Mouse (Mus musculus) midbrain, postnatal 0 days (tissue): ENCODE results near the gene Fut1. TPM values are rescaled to one million over a fixed set of nuclear protein-coding genes. Genes with fewer than 3 reads are reported as not detected.

Source experiments
- ATAC-seq: fragments of 200-750 bp; cut with Nextera tagmentation; 2 replicates; pipeline ENCODE4 v1.8.0; 2017; ENCODE audit warnings: moderate number of reproducible peaks, mild to moderate bottlenecking, moderate TSS enrichment, moderate library complexity; ENCODE audit not compliant: low FRiP score
- DNase-seq: peaks from one replicate; pipeline ENCODE4 v3.0.0-alpha.2; 2015; ENCODE audit warnings: low spot score
- H3K27ac ChIP-seq: fragments of 300-500 bp; sonication (generic); 2 replicates; pipeline ENCODE4 v1.5.1; 2014; ENCODE audit warnings: low read depth, mild to moderate bottlenecking, low read length, mixed read lengths
- H3K27me3 ChIP-seq: fragments of 300-500 bp; sonication (generic); 2 replicates; pipeline ENCODE4 v1.6.1; 2014; ENCODE audit warnings: low read length, control low read depth, mixed read lengths; ENCODE audit not compliant: insufficient read depth
- H3K36me3 ChIP-seq: fragments of 300-500 bp; sonication (generic); 2 replicates; pipeline ENCODE4 v1.6.1; 2014; ENCODE audit warnings: low read length, control low read depth, mixed read lengths; ENCODE audit not compliant: insufficient read depth
- H3K4me1 ChIP-seq: fragments of 300-500 bp; sonication (generic); 2 replicates; pipeline ENCODE4 v1.6.1; 2014; ENCODE audit warnings: mild to moderate bottlenecking, control low read depth, antibody characterized with exemption, low read length, mixed read lengths; ENCODE audit not compliant: insufficient read depth
- H3K4me2 ChIP-seq: fragments of 300-500 bp; sonication (generic); 2 replicates; pipeline ENCODE4 v1.6.1; 2014; ENCODE audit warnings: low read depth, mild to moderate bottlenecking, low read length, mixed read lengths; ENCODE audit not compliant: poor library complexity, severe bottlenecking
- H3K4me3 ChIP-seq: fragments of 300-500 bp; sonication (generic); 2 replicates; pipeline ENCODE4 v1.5.1; 2014; ENCODE audit warnings: low read depth, mild to moderate bottlenecking, low read length, moderate library complexity
- H3K9ac ChIP-seq: fragments of 300-500 bp; sonication (generic); replicated peaks from 2 replicates; pipeline ENCODE4 v1.6.1; 2014; ENCODE audit warnings: mild to moderate bottlenecking, low read length, moderate library complexity, mixed read lengths; ENCODE audit not compliant: poor library complexity, severe bottlenecking
- H3K9me3 ChIP-seq: fragments of 300-500 bp; sonication (generic); 2 replicates; pipeline ENCODE4 v1.6.1; 2016; ENCODE audit warnings: low read length, control low read depth
- CTCF ChIP-seq: IDR thresholded peaks from 2 replicates; pipeline ENCODE4 v1.5.1; 2016; ENCODE audit warnings: antibody characterized with exemption, mild to moderate bottlenecking
- WGBS: fragments of 180-500 bp; shearing (Covaris S2); extraction: QIAGEN DNeasy Blood & Tissue Kit; methylation state at CpG from one replicate; pipeline ENCODE4 v1.1.7; 2014; 5-methylcytosine and 5-hydroxymethylcytosine counted together
- polyA plus RNA-seq: library from polyadenylated mRNA; unstranded; fragments of >200 nt; fragmentation: Nextera tagmentation; extraction: Ambion mirVana; gene quantifications from 2 replicates; pipeline ENCODE4 v1.2.1, GENCODE M21; 2015
- total RNA-seq: library from RNA; depleted of rRNA; stranded (reverse); fragments of >200 nt; gene quantifications from 2 replicates; pipeline ENCODE4 v1.2.3, GENCODE M21; 2014; rRNA removed

Fut1 gene
- total RNA-seq (not detected in 2 replicates), polyA plus RNA-seq (not detected in 2 replicates)

- peak within 1 kb of the TSS; percentile 37 for H3K4me2 ChIP-seq
- H3K36me3 ChIP-seq = no peaks in the 10 kb centered on the region
- H3K9ac ChIP-seq = 0 out of 2 replicates have a peak within 1 kb of the TSS, but pooled peaks have one; percentile 3
- H3K27ac ChIP-seq = no peak within 1 kb of the TSS
- H3K27me3 ChIP-seq = peaks cover 20% of the 10 kb centered on the region
- 5% methylated on average over 25 of the region's 31 CpGs for WGBS
- DNase-seq (no peak), ATAC-seq (no peak)
- H3K4me3 ChIP-seq = peak within 1 kb of the TSS; percentile 16; the same call in 1 of the 2 replicates
- TF ChIP-seq CTCF = no peak
- H3K4me1 ChIP-seq = no peaks in the 10 kb centered on the region
- no peaks in the 10 kb centered on the region for H3K9me3 ChIP-seq
These were observed at the start of gene Fut1 for GRCm38 (mm10) chr7:45617042-45617695. Fut1 (plus strand) TSS chr7:45617289.

- peak; percentile 94 for ATAC-seq
- TF ChIP-seq CTCF = peak; percentile 12; the same call in 1 of the 2 replicates
- 1% methylated on average over 24 of the region's 24 CpGs for WGBS
- DNase-seq = peak; percentile 94
- Histone ChIP-seq H3K27me3 (no peaks in the 10 kb centered on the region), H3K36me3 (no peaks in the 10 kb centered on the region), H3K4me3 (peak overlapping the region; percentile 44), H3K4me1 (peaks cover 6% of the 10 kb centered on the region; the same call in 1 of the 2 replicates), H3K9me3 (no peaks in the 10 kb centered on the region), H3K9ac (0 out of 2 replicates have a peak overlapping the region, but pooled peaks have one; percentile 13), H3K4me2 (peak overlapping the region; percentile 79), H3K27ac (peak overlapping the region; percentile 67)
These were observed 49.1 kb upstream of the Fut1 start for GRCm38 (mm10) chr7:45567780-45568516.

- Histone ChIP-seq H3K9ac (0 out of 2 replicates have a peak overlapping the region, but pooled peaks have one; percentile 13), H3K4me1 (peaks cover 6% of the 10 kb centered on the region; the same call in 1 of the 2 replicates), H3K27ac (peak overlapping the region; percentile 59), H3K36me3 (no peaks in the 10 kb centered on the region), H3K4me2 (peak overlapping the region; percentile 79), H3K4me3 (peak overlapping the region; percentile 44), H3K27me3 (no peaks in the 10 kb centered on the region), H3K9me3 (no peaks in the 10 kb centered on the region)
- DNase-seq (no peak), ATAC-seq (no peak)
- 81% methylated on average over 10 of the region's 10 CpGs for WGBS
- TF ChIP-seq CTCF = no peak
These were observed 48.3 kb upstream of the Fut1 start for GRCm38 (mm10) chr7:45568601-45569473.

GRCm38 (mm10) chr7:45570103-45570741, 46.9 kb upstream of the Fut1 start, which contains the start of gene Bcat2:
Bcat2 (plus strand) TSS chr7:45570153.
- DNase-seq = peak; percentile 78
- peak; percentile 75 for ATAC-seq
- Histone ChIP-seq H3K27ac (peak within 1 kb of the TSS; percentile 87), H3K36me3 (no peaks in the 10 kb centered on the region), H3K4me1 (peaks cover 6% of the 10 kb centered on the region; the same call in 1 of the 2 replicates), H3K4me3 (peak within 1 kb of the TSS; percentile 66), H3K4me2 (peak within 1 kb of the TSS; percentile 80), H3K9ac (peak within 1 kb of the TSS; percentile 90), H3K27me3 (no peaks in the 10 kb centered on the region), H3K9me3 (no peaks in the 10 kb centered on the region)
- WGBS = 0% methylated on average over 40 of the region's 42 CpGs
- peak; percentile 19; the same call in 1 of the 2 replicates for TF ChIP-seq CTCF

GRCm38 (mm10) chr7:45571966-45572365, 45.1 kb upstream of the Fut1 start:
- Histone ChIP-seq H3K36me3 (0 out of 2 replicates have a peak, but pooled peaks cover 5% of the 10 kb centered on the region), H3K4me3 (no peak overlapping the region), H3K9me3 (no peaks in the 10 kb centered on the region), H3K4me1 (peaks cover 6% of the 10 kb centered on the region; the same call in 1 of the 2 replicates), H3K27me3 (no peaks in the 10 kb centered on the region), H3K27ac (no peak overlapping the region), H3K9ac (no peak overlapping the region), H3K4me2 (no peak overlapping the region)
- WGBS = 50% methylated on average over 1 of the region's 1 CpGs
- ATAC-seq (no peak), DNase-seq (no peak)
- TF ChIP-seq CTCF = no peak
